Mouse (Mus musculus) heart, adult 11 months (tissue): ENCODE measurements around the gene Urah.

ENCODE experiments used
- DNase-seq: peaks from one replicate; pipeline ENCODE4 v3.0.0; 2022

Gene Urah

DNA sequence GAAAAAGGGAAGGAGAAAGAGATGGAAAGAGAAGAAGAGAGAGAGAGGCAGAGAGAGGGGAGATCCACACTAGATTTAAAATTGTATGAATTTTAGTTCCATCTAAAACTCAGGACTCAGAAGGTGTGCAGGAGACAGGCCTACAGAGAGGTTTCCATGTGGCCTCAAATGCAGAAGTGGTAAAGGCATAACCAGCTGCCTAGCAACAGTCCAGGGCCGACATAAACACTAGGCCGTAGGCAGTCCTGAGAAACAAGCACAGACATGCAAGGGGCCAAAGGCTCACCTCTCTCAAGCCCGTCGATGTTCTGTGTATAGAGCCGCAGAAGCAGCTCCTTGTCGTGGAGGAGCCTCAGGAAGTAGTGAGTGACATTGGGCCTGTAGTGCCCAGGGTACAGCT lies 42.5 kb downstream of the Urah start:
- no peak for DNase-seq

DNA sequence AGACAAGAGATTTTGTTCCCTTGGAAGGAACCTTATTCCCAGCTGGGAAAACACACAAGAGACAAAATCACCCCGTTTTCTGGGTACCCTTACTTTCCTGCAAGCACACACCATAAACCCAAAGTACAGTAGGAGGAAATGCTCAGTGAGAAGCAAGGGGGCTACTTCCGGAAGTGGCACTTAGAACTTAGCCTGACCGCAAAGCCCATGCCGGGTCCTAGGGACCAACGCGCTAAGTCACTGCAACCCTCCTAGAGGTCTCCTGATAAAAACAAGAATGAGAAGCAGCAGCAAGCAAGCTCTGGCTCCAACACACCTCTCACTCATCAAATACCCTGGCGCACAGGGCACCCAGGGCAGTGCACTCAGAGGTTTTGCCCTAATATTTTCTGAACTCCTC lies 44.5 kb downstream of the Urah start:
- no peak for DNase-seq

- DNase-seq: no peak
These were observed 45.6 kb downstream of the Urah start for GRCm38 (mm10) chr7:140880419-140880818.

- no peak for DNase-seq
These were observed 46.2 kb downstream of the Urah start for GRCm38 (mm10) chr7:140880865-140881515.

DNA sequence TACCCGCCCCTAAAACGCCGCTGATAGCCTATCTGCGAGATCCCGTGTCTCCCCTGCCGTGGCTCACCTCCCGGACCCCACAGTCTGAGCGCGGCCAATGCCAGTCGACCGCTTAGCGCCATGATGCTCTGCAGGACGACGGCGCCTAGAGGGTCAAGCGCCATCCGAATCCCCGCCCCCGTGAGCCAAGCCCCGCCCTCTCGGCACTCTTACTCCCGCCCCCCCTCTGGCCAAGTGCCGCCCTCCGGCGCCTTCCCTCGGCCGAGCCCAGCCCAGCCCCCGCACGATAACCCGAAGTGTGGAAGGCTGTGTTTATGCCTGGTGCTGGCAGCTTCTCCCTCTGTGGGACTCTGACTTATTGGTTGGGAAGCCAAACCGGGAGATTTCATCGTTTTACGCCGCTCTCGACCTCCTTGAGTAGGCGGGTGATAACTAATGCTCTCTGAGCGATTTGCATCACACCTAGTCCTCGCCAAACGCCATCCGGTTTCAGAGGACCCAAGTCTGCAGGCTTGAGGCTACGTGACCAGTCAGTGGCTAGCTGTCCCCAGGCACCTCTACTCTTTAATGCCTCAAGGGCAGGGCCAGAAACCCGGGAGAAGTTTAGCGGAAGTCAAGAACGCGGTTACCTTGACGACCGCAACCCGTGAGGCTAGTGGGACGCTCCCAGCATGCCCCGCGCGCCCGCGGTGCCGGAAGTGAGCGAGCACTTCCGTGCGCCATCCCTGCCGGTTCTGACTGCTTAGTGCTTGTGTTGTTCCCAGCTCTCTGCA lies 47.1 kb downstream of the Urah start, which contains the start of the genes Psmd13 and Sirt3:
Psmd13 (plus strand) TSS at position 273 of the 773 bp plus-strand sequence.
Sirt3 (minus strand) TSS at position 614 of the 773 bp plus-strand sequence.
- DNase-seq: peak; percentile 99

GRCm38 (mm10) chr7:140882469-140882803 lies 47.6 kb downstream of the Urah start:
- no peak for DNase-seq
